Mouse (Mus musculus) liver, postnatal 0 days (tissue): ENCODE measurements at regions not wholly inside any gene's neighbourhood (a gene's known extent, or its start where the extent isn't known, plus 50 kb on each side); places are given as distances from the start of the nearest gene placed in this dataset.

ENCODE experiments used
- CTCF ChIP-seq: sonication (generic); IDR thresholded peaks from 2 replicates; pipeline ENCODE4 v1.5.1; 2016; ENCODE audit warnings: antibody characterized with exemption, low read depth
- EP300 ChIP-seq: IDR thresholded peaks from 2 replicates; pipeline ENCODE4 v1.6.1; 2016; ENCODE audit warnings: antibody characterized with exemption, low read depth, mild to moderate bottlenecking

DNA sequence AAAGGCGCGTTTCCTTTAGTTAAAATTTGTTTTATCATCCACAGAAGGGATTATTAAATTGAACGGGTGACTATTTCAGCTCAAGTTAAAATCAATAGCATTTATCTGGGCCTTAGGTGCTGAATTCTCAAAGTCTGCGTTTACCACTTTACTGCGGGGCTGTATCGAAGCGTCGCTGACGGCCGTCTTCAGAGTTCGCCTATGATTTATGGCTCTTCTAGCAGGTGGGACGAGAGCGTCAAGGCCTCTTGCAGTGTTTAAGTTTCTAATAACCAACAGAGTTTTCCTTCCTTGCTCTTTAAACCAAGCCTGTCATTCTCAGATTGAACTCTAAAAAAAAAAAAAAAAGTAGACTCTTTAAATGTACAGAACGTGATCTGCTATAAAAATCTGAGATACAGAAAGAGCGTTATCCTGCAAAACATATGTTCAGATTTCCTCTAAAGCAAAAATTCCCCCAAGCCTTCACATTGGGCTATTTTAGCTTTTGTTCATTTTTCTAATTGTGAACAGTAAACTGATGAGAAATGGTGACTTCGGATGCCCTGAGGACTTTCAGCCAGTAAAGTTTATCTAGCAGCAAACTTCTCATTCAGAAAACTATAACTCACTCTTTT, 246.9 kb downstream of the Rpl36a-ps1 start:
- no peak for TF ChIP-seq CTCF
- TF ChIP-seq EP300, result no peak
